Mouse (Mus musculus): ENCODE data around the gene Inppl1.

The Inppl1 gene

DNA sequence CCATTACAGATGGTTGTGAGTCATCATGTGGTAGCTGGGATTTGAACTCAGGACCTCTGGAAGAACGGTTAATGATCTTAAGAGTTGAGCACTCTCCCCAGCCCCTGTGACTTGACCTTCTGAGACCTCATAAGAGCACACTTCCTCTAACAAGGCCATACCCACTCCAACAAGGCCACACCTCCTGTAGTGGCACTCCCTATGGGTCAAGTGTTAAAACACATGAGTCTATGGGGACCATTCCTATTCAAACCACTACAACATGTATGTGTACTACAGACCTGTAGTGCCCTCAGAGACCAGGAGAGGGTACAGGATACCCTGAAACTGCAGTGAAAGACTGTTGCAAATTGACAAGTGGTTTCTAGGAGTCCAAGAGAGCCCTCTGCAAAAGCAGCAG is 9.9 kb upstream of the Inppl1 start:
- in situ Hi-C loops (cut with MboI, MseI) = no loop called here

DNA sequence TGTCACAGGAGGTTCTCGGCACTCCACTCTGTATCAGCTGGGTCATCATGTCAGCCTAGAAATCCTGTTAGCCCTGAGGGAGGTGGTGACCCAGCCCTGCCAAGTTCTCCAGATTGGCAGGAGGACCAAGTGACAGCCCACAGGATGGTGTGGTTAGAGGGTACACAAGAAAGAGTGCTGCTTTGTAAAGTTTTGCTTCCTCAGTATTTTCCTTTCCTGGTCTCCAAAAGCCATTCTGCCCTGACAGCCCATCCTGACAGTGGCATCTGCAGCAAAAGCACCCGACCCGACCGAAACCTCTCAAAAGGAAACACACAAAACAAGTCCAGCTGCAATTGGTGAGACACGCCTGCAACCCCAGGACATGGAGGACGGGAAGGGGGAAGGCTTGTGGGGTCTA is 6.2 kb upstream of the Inppl1 start:
- in situ Hi-C loops (cut with MboI, MseI) = no loop called here

DNA sequence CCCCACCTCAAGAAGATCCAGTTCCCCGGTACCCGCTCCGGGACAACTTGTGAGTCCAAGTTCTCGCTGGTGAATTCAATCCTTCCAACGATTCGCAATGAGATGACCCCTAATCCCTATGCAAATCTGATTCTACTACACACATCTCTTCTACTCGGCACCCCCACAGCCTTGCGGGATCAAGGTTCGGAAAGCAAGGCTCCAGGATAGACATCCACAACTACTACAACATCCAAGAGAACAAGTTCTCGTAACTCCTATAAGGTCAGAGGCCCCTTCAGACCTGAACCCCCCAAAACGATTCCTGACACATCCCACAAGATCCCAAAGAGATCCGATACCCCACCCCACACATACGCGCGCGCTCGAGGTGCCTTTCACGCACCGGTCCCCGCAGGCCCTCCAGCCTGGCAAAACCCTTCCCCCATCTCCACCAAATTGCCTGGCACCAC is 849 bp downstream of the Inppl1 start:
- in situ Hi-C loops (cut with MboI, MseI) = no loop called here

DNA sequence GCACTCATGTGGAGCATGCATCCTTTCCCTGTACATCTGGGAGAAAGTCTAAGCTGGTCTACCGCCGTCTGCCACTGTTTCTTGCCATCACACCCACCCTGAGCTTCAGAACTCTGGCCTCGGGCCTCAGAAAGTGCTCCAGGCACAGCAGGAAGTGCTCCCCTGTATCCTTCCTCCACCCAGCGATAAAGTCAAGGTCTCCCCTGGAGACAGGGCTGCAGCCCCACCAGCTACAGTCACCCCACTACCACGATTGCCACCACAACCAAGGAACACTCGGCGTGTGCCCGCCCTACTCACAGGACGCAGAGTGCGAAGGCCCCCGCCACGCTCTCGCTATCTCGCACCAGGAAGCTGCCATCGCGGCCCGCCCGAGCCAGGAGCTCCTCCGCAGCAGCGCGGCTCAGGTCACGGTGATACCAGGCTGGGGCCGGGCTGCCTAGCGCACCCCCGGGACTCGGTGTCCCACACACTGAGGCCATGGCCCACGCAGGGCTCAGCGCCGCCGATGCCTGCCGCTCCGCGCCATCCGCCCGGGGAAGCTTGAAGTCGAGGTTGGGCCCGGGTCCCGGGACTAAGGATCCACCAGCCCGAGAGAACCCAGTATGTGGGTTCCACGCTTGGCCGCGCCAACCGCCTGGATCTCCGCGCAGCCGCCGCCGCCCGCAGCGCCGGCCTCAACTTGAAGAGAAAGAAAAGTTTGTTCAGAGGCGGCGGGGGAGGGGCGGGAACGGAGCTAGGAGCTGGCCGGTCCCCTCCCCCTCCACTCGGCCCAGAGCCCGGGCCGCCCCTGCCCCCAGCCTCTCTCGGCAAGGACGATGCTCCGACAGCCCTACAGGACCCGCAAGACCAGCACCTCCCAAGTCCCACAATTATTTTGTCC is 1.5 kb downstream of the Inppl1 start:
- in situ Hi-C loops (cut with MboI, MseI) = no loop called here

DNA sequence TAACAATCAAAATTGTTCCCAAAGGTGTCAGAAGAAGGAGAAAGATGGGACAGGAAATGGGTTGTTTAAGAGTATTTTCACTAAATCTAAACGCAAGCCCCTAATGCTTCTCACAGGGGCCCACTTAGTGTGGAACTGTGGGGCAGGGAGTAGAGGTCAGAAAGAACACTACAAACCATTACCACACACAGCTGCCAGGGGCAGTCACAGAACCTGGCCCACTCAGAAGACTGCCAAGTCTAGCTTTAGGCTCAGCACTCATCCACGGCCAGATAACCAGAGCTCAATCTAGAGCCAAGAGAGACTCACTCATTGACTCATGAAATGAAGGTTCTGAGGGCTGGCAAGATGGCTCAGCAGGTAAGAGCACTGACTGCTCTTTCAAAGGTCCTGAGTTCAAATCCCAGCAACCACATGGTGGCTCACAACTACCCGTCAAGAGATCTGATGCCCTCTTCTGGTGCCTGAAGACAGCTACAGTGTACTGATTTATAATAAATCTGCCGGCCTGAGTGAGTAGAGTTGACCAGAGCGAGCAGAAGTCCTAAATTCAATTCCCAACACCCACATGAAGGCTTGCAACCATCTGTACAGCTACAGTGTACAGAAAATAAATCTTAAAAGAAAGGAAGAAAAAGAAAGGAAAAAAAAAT is 2.4 kb downstream of the Inppl1 start:
- in situ Hi-C loops (cut with MboI, MseI) = no loop called here

DNA sequence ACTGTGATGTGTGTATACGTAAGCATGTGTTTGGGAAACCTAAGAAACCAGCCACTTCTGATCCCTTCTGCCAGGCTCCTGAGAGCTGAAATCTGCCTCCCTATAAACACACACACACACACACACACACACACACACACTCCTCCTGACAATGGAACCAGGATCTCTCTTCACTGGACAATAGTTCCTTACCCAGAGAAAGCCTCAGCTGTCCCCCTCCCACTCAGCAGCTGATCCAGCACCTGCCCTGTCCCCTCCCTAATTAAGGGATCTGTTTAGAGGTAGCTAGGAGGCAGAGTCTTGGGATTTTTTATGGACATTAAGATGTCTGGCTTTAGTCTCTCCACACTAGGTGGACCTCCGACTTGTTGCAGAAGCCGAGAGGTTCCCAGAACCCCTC is 3.1 kb downstream of the Inppl1 start:
- in situ Hi-C loops (cut with MboI, MseI) = no loop called here

DNA sequence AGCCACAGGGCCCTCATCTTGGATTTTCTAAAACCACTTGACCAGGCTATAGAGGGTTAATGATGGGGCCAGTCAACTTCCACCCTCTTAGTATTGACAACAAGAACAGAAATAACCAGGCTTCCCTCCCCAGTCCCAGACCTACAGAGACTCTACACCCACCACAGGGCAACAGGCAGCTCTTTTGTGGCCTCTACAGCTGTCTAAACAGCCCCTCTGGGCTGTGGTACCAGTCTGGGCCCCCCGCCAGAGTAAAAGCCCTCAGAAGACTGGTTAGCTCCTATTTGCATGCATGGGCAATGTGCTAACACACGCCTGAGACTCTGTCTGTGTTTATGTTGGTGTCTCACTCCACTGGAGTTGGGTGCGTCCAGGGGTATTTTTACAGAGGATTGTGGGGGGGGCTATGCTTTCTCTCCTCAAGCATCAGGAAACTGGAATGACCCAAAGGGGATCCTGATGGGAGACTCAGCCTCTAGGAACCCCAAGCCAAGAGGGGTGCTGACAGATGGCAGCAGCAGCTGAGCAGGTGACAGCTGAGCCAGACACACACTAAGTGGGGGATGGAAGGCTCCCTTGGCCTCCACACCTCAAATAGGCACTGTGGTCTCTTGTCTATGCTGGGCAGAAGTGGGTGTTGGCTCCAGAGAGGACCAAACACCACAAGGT is 4.0 kb downstream of the Inppl1 start:
- in situ Hi-C loops (cut with MboI, MseI) = no loop called here

DNA sequence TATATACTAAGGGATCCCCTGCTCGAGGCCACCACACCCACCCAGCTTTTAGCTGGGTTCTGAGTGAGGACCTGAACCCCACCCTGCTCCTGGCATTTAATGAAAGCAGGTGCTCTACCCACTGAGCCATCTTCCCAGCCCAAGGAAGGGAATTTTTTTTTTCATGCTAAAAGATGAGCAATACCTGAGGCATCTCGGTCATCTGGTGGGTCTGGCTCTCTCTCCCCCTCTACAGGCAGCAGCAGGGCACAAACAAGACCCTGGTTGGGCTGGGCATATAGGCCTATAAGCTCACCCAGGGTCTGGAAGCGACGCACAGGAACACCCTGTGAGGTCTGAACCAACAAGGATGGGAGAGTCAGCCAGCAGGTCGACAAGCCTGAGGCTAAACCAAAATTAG is 4.7 kb downstream of the Inppl1 start:
- in situ Hi-C loops (cut with MboI, MseI) = no loop called here

DNA sequence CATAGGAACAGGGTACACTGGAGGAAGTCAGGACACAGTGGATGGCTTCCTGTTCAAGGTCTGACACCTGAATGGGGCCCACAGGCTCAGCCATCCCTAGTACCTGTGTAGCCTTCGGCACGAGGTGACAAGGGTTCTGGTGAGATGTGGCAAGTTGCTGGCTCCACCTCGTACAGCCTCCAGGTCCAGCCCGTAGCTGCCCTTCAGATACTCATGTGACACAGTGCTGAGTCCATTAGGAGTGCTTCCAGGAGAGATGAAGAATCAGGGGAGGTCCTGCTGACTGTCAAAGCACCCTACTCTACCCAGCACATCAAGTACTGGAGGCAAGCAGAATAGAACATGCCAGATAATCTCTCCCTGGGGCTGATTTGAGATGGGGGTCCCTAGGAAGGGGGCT is 5.7 kb downstream of the Inppl1 start:
- in situ Hi-C loops (cut with MboI, MseI) = no loop called here

DNA sequence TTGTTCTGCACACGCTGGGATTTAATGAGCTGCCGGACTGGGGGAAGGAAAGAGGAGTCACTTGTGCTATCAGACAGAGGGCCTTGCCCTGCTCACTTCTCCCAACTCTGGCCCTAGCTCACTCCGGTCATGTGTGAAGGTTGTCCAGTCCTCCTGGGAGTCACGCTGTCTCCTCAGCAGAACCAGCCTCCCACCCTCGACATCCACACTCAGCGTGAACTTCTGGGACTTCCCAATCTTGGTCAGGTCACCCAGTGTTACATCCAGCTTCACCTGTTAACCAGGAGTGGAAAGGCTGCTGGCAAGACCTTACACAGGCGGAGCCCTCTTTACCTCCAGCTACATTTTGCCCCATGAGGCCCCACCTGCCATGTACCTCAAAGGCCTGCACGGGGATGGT is 6.6 kb downstream of the Inppl1 start:
- in situ Hi-C loops (cut with MboI, MseI) = no loop called here

DNA sequence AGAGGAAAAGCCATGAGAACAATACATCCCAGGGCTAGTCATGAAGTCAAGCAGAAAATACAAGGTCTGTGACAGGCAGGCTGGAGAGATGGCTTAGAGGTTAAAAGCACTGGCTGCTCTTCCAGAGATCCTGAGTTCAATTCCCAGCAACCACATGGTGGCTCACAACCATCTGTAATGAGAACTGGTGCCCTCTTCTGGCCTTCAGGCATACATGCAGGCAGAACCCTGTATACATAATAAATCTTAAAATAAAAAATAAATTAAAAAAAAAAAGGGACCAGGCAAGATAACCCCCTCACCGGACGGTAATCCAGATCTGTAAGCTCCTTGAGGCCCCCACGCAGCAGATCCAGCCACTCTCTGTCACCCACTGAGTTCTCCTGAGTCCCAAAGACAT is 7.7 kb downstream of the Inppl1 start:
- in situ Hi-C loops (cut with MboI, MseI) = no loop called here

DNA sequence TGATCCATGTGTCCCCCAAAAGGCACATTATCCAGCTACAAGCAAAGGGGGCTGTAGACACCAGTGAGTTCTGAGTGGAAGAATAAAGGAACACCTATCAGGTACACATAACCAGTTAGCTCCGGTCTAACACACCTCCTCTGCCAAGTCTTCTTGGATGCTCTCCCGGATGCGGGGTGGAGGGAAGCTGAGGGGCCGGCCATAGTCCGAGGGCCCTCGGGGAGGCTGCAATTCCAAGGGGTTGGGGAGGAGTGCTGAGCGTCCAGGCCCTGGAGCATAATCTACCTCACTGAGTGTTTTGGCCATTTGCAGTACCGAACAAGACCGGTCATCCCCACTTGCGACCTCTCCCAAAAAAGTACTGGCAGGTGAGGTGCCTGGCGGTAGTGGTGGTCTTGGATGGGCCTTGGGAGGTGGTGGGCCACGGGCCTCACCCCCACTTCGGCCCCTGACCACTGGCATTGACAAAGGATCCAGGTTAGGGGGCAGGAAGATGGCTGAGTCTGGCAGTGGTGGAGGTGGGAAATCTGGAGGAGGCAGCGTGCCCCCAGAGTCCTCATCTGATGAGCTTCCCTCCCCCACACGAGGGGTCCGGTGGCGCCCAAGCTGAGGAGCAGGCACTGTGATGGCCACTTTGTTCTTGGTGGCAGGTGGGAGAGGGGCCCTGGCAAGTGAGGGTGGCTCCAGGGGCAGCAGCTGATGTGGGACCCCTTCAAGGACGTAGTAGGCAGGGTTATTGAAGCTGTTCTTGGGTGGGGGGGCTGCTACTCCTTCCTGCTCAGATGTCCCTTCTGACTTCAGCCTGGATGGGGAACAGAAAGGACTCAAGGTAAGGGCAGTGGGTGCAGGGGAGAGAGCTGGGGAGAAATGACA is 14.0 kb downstream of the Inppl1 start:
- in situ Hi-C loops (cut with MboI, MseI) = no loop called here

DNA sequence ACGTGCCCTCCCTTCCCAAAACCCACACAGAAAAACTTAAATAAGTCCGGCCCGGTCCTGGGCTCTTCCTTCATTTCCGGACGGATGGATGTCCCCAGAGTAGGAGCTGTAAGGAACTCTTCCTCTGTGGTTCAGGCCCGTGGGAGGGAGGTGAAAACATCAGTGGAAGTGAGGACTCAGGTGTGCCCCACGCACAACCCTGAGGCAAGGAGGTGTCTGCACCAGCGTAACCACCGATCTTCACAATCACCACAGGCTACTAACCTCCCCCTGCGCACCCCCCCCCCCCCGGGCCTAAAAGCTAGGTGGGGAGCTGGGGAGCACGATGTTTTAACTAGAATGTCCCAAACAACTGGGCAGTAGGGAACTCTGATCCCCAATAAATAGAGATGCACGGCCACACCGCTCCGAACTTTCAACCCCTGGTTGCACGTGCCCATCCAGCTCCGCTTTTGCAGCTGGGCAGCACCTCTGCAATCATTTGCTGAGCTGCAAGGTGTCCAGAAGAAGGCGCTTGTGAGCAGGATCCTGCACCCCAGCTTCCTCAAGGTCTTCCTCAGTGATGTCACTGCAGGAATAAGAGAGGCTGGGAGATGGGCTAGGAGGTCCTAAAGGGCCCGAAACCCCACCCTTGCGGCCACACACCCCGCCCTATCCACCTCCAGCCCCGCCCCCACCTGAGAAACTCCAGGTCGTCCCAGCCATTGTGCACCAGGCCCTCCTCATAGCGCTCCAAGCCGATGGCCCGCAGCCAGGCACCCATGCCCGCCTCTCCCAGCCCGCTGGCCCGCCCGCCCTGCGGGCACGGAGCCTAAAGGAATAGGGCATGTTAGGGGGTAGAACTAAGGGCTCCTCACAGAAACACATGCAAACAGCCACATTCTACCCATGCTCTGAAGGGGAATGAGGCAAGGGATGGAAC is 14.9 kb downstream of the Inppl1 start:
- in situ Hi-C loops (cut with MboI, MseI) = no loop called here

DNA sequence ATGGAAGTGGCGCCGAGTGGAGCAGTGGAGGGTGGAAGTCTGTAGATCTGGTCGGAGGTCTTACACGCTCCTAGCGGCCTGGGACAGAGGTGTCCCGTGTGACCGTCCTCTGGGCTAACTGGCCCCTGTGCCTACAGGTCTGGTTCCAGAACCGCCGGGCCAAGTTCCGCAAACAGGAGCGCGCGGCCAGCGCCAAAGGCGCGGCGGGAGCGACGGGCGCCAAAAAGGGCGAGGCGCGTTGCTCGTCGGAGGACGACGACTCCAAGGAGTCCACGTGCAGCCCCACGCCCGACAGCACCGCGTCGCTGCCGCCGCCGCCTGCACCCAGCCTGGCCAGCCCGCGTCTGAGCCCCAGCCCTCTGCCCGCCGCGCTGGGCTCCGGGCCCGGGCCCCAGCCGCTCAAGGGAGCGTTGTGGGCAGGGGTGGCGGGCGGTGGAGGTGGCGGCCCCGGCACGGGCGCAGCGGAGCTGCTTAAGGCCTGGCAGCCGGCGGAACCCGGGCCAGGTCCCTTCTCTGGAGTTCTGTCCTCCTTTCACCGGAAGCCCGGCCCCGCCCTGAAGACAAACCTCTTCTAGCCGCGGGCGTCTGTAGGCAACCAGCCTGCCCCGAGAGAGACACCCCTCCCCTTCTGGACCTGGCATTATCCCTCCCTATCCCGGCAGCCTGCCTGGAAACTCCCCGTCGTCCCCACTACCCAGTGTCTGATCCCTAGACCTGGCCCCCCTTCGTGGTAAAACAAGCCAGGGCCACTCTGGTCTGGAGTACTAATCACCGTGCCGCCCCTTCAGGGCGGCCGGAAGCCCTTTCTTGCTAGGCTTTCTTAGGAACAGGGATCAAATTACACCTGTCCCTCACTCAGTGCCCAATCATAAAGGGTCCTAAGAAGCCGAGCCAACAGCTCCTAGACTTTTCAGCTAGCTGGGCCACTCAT is 16.2 kb downstream of the Inppl1 start:
- in situ Hi-C loops (cut with MboI, MseI) = no loop called here

DNA sequence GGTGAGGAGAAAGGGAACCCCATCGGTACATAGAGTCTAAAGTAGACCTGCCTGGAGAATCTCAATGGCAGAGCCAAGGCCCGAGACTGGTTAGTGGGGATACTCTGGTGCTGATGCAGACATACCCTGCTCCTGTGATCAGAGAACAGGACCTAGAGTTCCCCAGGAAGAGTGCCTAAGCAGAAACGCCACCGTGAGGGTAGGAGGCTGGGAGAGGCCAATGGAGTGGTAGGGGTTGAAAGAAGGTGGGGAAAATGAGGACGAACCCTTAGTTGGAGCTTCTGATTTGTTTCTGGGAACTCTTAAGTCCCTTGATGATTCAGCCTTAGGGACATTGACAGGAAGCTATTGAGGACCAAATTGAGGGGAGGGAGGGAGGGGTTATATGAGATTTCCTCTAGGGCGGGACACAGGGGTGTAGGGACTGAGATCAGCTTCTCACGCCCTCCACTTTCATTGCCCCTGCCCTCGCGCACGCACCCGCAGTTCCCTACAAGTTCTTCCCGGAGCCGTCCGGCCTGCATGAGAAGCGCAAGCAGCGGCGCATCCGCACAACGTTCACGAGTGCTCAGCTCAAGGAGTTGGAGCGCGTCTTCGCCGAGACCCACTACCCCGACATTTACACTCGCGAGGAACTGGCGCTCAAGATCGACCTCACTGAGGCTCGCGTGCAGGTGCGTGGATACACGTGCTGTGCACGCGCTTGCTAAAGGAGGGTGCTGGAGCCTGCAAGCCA is 17.6 kb downstream of the Inppl1 start:
- in situ Hi-C loops (cut with MboI, MseI) = no loop called here

DNA sequence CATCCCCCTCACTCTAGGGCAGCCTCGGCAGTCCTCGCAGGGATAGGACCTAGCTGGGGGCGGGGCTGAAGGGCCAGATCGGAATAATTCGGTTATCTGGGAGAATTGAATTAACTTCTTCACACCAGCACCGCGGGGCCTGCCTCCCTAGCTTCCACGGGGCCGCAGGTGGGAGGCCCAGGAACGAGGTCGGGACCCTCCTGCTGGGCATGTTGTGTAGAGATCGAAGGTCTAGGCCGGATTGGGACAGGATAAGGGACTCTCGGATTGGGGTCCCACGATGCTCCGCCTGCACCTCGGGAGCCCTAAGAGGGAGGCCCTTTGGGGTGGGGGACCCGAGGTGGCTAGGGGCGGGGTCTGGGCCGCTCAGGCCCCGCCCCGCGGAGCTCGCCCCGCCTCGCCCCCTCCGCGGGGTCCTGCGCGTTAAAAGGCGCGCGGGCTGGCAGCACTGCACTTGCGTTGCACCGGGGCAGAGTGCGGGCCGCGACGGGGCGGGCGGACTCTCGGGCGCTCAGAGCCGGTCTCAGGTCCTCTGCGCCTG is 20.1 kb downstream of the Inppl1 start, which contains the start of gene Phox2a:
Gene Phox2a (plus strand): TSS at position 453 of the 541 bp plus-strand sequence.
- in situ Hi-C loops (cut with MboI, MseI) = no loop called here

DNA sequence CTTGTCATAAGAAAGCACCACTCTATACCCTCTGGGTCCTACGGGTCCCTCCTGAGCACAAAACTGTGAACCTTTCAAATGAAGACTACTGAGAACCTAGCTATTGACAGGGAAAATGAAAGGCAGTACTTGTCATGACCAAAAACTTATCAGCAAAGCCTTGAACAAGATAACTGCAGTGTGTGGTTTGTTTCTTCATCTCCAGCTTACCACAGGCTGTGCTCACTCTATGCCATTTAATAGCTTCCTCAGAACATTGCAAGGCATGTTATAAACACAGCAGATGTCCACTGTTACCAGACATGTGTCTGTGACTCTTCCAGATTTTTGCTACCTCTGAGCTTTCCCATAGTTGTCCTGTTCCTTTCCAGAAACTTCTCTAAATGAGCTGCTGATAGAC is 61.0 kb downstream of the Inppl1 start:
- in situ Hi-C loops (cut with MboI, MseI) = no loop called here

DNA sequence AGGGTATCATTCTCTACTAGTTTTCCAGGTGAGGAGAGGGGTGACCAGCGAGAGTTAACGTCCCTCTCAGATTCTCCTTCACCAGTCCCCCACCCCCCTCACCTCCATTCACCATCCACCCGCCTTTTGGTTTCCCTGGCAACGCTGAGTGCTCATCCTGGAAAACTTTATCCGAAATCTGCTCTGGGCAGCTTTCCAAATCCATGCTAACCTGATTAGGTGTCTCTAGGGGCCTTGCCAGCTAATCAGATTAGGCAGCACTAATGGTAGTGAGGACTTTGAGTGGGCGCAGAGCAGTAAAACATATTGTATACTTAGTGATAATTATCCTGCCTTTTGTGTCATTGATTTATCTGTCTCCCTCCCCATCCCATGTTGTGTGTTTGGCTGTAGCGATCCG is 65.3 kb downstream of the Inppl1 start:
- in situ Hi-C loops (cut with MboI, MseI) = no loop called here

Measured in T-helper 2 cell (primary cell).